Mouse (Mus musculus): ENCODE measurements around the gene Vmn2r55. TPM values are rescaled to one million over a fixed set of nuclear protein-coding genes. Genes with fewer than 3 reads are reported as not detected.
"Not testable (repeated sequence)": the region's sequence is repeated elsewhere in the genome, so short reads cannot be mapped to it uniquely, and the experiment has no call there.

The Vmn2r55 gene
- under 1 TPM in 1 of 2 experiments, not detected in 1; 0.16 TPM for total RNA-seq (2021)

GRCm38 (mm10) chr7:12684903-12685302 is at the start of gene Vmn2r55:
Vmn2r55 (minus strand) TSS chr7:12685003.
- DNase-seq (ENCODE audit: extremely low spot score in 1 of 2, low spot score in 2 of 2); intact Hi-C loops (cut with DNase I): not testable (repeated sequence)

DNA sequence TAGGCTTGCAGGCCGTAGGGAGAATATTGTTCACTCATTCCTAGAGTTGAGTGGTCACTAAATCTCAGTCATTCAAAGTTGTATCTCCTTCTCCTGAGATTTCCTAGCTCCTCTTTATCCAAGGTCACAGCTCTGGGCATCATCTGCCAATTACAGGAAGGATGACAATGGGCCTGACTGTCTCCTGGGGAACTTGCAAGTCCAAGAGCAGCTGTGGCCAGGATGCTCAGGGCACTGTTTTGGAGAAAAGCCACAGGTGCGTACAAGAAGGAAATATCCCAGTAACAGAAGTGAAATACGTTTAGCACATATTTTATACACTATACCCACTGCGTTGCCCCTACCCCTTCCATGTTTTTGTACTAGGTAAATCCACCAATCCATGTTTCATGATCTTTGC is 44.6 kb downstream of the Vmn2r55 start, which contains the start of gene Vmn2r54:
Gene Vmn2r54, minus strand, starts transcription at position 101 of the 400 bp plus-strand sequence.
- intact Hi-C loops (cut with DNase I); DNase-seq (ENCODE audit: extremely low spot score in 1 of 2, low spot score in 2 of 2): not testable (repeated sequence)

- no peak for DNase-seq (ENCODE audit: extremely low spot score in 1 of 2, low spot score in 2 of 2)
- intact Hi-C loops (cut with DNase I) = no loop called here
Measured at GRCm38 (mm10) chr7:12608688-12609087, 76.1 kb downstream of the Vmn2r55 start, which contains the start of gene Vmn2r53. Vmn2r53 (minus strand) TSS chr7:12608788.

Other genes with a start within 250 kb of the Vmn2r55 start
- gene Zfp606, start 206.7 kb downstream of the Vmn2r55 start, total RNA-seq (2021) = 10 to 100 TPM; 14.1 to 15.5 TPM
- gene 2900092C05Rik, start 172.5 kb downstream of the Vmn2r55 start, total RNA-seq (2021) = not detected
- under 1 TPM; 0.06 to 0.08 TPM for gene Vmn2r53, start 76.2 kb downstream of the Vmn2r55 start, total RNA-seq (2021)
- not detected for gene Vmn2r54, start 44.7 kb downstream of the Vmn2r55 start, total RNA-seq (2021)
- under 1 TPM; 0.04 to 0.11 TPM for gene Vmn2r56, start 50.0 kb upstream of the Vmn2r55 start, total RNA-seq (2021)
- 10 to 100 TPM; 22.1 to 23.4 TPM for gene Zscan18, start 118.6 kb upstream of the Vmn2r55 start, total RNA-seq (2021)
- 10 to 100 TPM; 20.2 to 20.9 TPM for gene Zfp329, start 133.9 kb upstream of the Vmn2r55 start, total RNA-seq (2021)
- gene Zfp110, start 149.8 kb upstream of the Vmn2r55 start, total RNA-seq (2021) = 10 to 100 TPM; 14.5 to 16.7 TPM
- 1 to 10 TPM; 7.5 to 7.7 TPM for gene Zfp128, start 196.2 kb upstream of the Vmn2r55 start, total RNA-seq (2021)
- 10 to 100 TPM; 11.2 to 12.3 TPM for gene Zscan22, start 212.8 kb upstream of the Vmn2r55 start, total RNA-seq (2021)
- gene Rps5, start 237.3 kb upstream of the Vmn2r55 start, total RNA-seq (2021) = 100 to 1,000 TPM; 507 to 513 TPM
- 1 to 10 TPM; 1.3 to 1.6 TPM for gene Rnf225, start 242.4 kb upstream of the Vmn2r55 start, total RNA-seq (2021)

All from left cerebral cortex, postnatal 10 days (tissue).